Mouse (Mus musculus) cerebellum, adult 2 months (tissue): Measurements from ENCODE around the gene Gpd2.

Source experiments
- CTCF ChIP-seq: fragments of 200-500 bp; IDR thresholded peaks from 2 replicates; pipeline ENCODE4 v1.5.1; 2011; ENCODE audit warnings: low read depth, mild to moderate bottlenecking, control low read depth, low read length, moderate library complexity, borderline replicate concordance; ENCODE audit not compliant: insufficient read depth
- POLR2A ChIP-seq: fragments of 200-500 bp; IDR thresholded peaks from 2 replicates; pipeline ENCODE4 v1.6.1; 2011; ENCODE audit warnings: low read length, control low read depth, borderline replicate concordance; ENCODE audit not compliant: insufficient read depth

- TF ChIP-seq CTCF (no peak), POLR2A (no peak)
Measured at GRCm38 (mm10) chr2:57251636-57252317, 14.3 kb downstream of the Gpd2 start.
